Mouse (Mus musculus) megakaryocyte, adult 5-6 weeks (primary cell): ENCODE data around the gene Tmem139. TPM values are rescaled to one million over a fixed set of nuclear protein-coding genes. Genes with fewer than 3 reads are reported as not detected.
A peak's percentile ranks its signal among the peaks of the same experiment; 100 is the strongest.

Experiments
- ATAC-seq: 2 replicates; pipeline ENCODE4 v1.8.0; 2016; ENCODE audit warnings: mild to moderate bottlenecking, inconsistent platforms; ENCODE audit not compliant: poor library complexity, severe bottlenecking
- total RNA-seq, 2 experiments: library from RNA; stranded (forward) in 1 of 2; stranded (reverse) in 1 of 2; fragments of 153-499, 151-499 nt in 1 of 2; fragments of 221-1000, 200-1000 nt in 1 of 2; gene quantifications; 2 replicates each; pipeline versions ENCODE4 v1.2.3 to v1.2.4; 2015 to 2017

The Tmem139 gene
- total RNA-seq (2015) = not detected in 2 replicates
- total RNA-seq (2017) = not detected in 2 replicates

- ATAC-seq = no peak
Observed at GRCm38 (mm10) chr6:42261524-42262170, at the start of gene Tmem139. Gene Tmem139, plus strand, starts transcription at chr6:42261970.

- ATAC-seq = no peak
Observed at GRCm38 (mm10) chr6:42215028-42215427, 46.7 kb upstream of the Tmem139 start, which contains the start of gene Tas2r144. Gene Tas2r144, plus strand, starts transcription at chr6:42215328.

DNA sequence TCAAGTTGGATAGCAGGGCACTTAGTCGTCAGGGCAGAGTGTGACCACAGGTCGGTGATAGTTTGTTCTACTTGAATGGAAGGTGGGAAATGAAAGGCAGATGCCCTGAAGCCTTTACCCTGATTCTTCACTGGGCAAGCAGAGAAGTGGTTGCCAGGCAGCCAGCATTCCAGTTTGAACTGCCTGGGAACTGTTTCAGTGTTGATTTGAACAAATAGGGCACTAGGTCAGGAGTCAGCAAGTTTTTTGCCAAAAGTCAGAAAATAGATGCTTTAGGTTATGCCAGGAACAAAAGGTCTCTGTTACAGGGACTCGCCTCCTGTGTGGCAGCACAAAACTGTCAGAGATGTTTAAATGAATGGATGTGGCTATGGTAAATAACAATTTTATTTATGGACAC is 39.5 kb upstream of the Tmem139 start:
- no peak for ATAC-seq

DNA sequence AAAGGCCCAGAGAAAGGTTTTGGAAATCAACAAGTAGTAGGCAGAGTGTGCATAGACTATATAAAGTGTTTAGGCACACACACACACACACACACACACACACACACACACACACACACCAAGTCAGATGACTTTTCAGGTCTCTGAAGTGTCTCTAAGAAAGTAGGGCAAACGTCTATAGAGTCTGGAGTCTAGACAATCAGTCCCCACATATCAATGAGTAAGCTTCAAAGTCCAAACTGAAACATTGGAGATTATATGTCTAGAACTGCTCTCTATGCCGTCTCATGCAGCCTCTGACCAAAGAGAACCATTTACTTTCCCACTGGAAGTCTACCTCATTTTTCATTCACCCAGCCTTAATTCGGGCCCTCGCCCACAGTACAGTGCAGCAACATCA is 36.7 kb upstream of the Tmem139 start:
- ATAC-seq = no peak

GRCm38 (mm10) chr6:42227240-42228101 is 34.3 kb upstream of the Tmem139 start:
- peak; percentile 86 for ATAC-seq

DNA sequence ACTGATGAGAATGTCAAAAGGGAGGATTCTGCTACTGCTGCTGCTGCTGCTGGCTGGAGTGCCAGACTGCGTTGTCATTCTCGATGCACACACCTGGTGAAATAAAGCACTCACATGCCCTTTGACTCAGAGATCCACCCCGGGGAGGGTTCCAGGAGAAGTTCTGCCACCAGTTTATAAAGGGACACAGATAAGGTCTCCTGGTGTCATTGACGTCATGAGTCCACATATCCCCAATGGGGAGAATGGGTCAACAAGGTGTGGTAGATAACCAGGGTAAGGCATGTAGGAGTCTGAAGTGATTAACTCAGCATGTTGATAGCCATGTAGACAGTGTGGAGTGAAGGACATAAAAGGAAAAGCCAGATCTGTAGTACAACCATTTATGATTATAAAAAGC is 32.2 kb upstream of the Tmem139 start:
- no peak for ATAC-seq

GRCm38 (mm10) chr6:42231191-42231590 is 30.6 kb upstream of the Tmem139 start:
- ATAC-seq = no peak

GRCm38 (mm10) chr6:42237276-42237805 is 24.4 kb upstream of the Tmem139 start:
- no peak for ATAC-seq

DNA sequence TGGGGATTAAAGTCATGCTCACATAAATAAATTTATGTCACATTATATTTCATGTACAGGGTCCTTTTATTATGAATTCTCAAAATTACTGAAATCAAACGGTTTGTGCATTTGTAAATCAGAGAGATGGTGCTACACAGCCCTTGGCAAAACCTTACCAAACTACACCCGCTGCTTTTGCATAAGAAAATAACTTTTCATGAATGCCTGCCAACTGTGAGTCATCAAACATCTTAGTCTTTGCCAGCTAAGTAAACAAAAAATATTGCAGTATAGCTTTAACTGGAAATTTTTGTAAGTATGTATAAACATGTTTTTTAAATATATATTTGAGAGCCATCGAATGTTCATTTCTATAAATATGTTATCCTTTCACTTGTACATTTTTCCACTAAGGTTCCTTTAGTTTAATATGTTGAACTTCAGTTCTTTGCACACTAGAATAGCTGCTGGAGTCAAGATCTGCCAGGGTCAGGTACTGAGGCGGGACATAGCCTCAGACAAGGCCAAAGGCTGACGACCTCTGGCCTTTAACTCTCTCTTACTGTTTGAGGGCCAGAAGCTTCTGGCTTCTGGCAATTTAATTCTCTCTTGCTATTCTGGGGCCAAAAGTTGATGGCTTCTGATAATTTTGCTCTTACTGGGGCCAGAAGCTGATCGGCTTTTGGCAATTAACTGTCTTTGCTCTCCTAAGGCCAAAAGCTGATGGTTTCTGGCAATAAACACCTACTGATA is 20.3 kb upstream of the Tmem139 start:
- ATAC-seq = no peak

DNA sequence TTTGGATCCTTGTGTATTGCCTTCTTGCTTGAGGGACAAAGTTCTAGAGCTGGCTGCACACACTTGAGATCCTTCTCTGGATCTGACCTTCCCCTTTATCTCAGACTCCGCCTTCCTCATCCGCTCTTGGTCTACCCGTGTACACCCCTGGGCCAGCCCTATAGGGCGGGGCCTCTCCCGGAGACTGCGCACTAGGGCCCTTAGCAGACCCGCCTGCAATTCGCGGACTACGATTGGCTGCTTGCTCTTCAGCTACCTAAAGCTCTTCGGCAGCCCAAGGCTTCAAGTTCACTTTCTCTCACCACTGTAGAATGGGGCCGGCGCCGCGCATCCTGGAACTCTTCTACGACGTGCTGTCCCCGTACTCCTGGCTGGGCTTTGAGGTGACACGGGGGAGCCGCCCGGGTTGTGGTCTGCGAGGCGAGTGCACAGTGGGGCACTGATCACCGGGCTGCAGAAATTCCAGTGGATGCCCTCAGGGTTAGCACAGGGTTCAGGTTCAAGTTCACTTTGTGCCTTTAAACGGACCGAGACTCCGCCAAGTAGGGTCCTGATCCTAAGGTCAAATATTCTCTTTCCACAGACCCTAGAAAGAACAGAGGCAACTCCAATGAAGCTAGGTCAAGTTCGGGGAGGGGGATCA is 15.9 kb upstream of the Tmem139 start, which contains the start of gene Gstk1:
Gene Gstk1 (plus strand): TSS at position 225 of the 643 bp plus-strand sequence.
- ATAC-seq = peak; percentile 99

DNA sequence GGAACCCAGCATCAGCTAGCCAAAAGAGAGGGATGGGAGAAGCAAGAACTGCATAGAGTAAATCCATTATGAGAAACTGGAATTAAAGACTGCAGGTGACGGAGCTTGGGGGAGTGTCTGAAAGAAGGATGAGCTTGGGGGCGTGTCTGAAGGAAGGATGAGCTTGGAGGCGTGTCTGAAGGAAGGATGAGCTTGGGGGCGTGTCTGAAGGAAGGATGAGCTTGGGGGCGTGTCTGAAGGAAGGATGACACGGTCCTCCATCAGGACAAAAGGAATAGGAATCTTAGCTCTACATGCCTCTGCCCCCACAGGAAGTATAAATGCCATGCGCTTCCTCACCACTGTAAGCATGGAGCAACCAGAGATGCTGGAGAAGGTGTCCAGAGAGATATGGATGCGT is 14.6 kb upstream of the Tmem139 start:
- no peak for ATAC-seq

DNA sequence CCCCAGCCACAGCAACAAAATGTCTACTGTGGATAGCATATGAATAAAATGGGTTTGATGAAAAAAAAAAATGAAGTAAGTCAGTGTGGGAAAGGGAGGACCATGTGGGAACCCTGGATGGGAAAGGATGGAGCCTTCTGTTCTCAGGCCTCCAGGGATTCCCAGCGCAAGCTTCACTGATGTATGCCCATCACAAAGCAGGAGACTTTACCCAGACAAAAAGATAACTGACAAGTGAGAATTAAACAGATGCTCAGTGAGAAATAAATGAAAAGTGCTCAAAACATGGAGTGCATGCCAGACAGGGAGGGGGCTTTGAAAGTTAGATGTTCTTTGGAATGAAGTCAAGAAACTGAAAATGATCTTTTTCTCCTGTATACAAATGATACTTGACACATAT is 13.8 kb upstream of the Tmem139 start:
- no peak for ATAC-seq

GRCm38 (mm10) chr6:42251791-42252190 is 10.0 kb upstream of the Tmem139 start:
- ATAC-seq = no peak

- no peak for ATAC-seq
Observed at GRCm38 (mm10) chr6:42253103-42253502, 8.7 kb upstream of the Tmem139 start.

- peak; percentile 93 for ATAC-seq
Observed at GRCm38 (mm10) chr6:42257303-42257863, 4.4 kb upstream of the Tmem139 start.

- ATAC-seq = no peak
Observed at GRCm38 (mm10) chr6:42260430-42260829, 1.3 kb upstream of the Tmem139 start.

DNA sequence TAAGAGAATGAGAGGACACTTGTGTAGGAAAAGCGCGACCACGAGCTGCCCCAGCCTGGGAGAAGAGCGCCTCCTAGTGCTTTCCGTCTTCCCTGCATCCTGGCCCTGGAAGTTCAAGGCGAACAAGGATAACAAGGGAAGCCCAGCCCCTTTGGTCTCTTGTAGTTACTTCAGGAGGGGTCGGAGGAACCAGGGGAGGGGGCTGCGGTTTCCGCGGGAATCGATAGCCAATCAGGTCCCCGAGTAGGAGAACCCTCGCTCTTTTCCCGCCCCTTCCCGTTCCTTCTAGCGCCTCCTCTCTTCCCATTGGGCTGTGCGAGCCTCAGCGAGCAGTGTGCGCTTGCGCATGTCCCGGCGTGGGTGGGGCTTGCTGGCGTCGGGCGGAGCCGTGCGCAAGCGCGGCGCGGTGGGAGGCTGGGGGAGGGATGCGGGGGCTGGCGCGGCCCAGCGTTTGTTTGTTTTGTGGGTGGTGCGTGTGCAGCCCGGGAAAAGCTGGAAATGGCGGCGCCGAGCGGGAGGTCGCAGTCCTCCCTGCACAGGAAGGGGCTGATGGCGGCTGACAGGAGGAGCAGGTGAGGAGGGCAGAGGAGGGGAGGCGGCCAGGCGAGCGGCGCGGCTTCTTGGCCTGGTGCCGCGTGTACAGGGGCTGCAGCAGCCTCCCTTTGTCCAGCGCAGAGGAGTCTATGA is 3.0 kb downstream of the Tmem139 start, which contains the start of gene Casp2:
Gene Casp2 (plus strand): TSS at position 360 of the 687 bp plus-strand sequence.
- peak; percentile 90 for ATAC-seq

GRCm38 (mm10) chr6:42265391-42266330 is 3.9 kb downstream of the Tmem139 start:
- ATAC-seq = peak; percentile 52
